Mouse (Mus musculus) olfactory bulb, adult 2 months (tissue): ENCODE results near the gene Igfbpl1. TPM values are rescaled to one million over a fixed set of nuclear protein-coding genes. Genes with fewer than 3 reads are reported as not detected.

Experiments
- H3K27ac ChIP-seq: fragments of 200-500 bp; 2 replicates; pipeline ENCODE4 v1.5.1; 2012; ENCODE audit warnings: low read depth, low read length; ENCODE audit not compliant: insufficient read depth
- H3K4me1 ChIP-seq: fragments of 200-500 bp; 2 replicates; pipeline ENCODE4 v1.6.1; 2012; ENCODE audit warnings: low read length; ENCODE audit not compliant: control insufficient read depth, insufficient read depth
- H3K4me3 ChIP-seq: fragments of 200-500 bp; 2 replicates; pipeline ENCODE4 v1.5.1; 2012; ENCODE audit warnings: mild to moderate bottlenecking, low read depth, low read length, moderate library complexity; ENCODE audit not compliant: insufficient read depth
- CTCF ChIP-seq: fragments of 200-500 bp; IDR thresholded peaks from 2 replicates; pipeline ENCODE4 v1.5.1; 2012; ENCODE audit warnings: low read depth, mild to moderate bottlenecking, low read length, moderate library complexity; ENCODE audit not compliant: insufficient read depth
- POLR2A ChIP-seq: fragments of 200-500 bp; IDR thresholded peaks from 2 replicates; pipeline ENCODE4 v1.6.1; 2012; ENCODE audit warnings: mild to moderate bottlenecking, low read depth, low read length, moderate library complexity; ENCODE audit not compliant: insufficient read depth
- WGBS: fragments of 180-500 bp; shearing (Covaris S2); methylation state at CpG from one replicate; pipeline ENCODE4 v1.1.7; 2018; 5-methylcytosine and 5-hydroxymethylcytosine counted together
- polyA plus RNA-seq: library from polyadenylated mRNA; stranded (reverse); fragments of >200 nt; gene quantifications from 2 replicates; pipeline ENCODE4 v1.2.4, GENCODE M21; 2012; ENCODE audit warnings: low replicate concordance; ENCODE audit not compliant: missing spikeins, insufficient read depth, insufficient read length

Igfbpl1 gene
- polyA plus RNA-seq, 1 experiment: not detected

DNA sequence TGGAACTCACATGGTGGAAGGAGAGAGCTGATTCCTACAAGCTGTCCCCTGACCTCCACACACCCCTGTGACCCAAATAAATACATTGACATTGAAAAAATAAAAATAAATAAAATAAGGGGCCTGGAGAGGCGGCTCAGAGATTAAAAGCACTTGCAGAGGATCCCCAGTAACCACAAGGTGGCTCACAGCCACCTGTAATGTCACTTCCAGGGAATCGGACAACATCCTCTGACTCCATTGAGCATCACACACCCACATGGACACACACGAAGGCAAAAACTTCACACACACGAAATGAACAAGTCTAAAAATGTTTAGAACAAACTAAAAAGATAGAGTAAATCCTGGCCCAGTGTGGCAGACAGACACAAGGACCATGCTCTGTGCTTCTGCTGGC is 40.0 kb downstream of the Igfbpl1 start:
- H3K27ac ChIP-seq: no peak overlapping the region
- H3K4me1 ChIP-seq: peaks cover 7% of the 10 kb centered on the region
- no peak for TF ChIP-seq CTCF
- no peak for TF ChIP-seq POLR2A
- H3K4me3 ChIP-seq: no peak overlapping the region
- WGBS: 65% methylated on average over 4 of the region's 4 CpGs

DNA sequence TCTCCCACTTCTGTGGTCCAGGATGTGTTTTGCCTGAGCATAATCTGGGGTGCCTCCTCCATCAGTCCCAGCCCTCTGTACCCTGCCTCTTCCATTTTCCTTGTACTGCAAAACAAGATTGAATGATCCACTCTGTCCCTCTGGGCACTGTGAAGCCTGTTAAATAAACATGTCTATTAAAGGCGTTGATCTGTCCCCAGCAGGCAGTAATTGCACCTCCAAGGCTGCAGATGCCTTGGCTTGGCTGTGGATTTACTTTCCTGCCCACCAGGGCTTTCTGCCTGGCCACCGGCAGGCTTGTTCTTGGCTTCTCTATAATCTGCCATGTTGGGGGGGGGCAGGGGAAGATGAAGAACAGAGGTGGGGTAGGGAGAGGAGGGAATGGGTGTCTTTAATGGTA is 40.8 kb downstream of the Igfbpl1 start:
- H3K4me3 ChIP-seq: no peak overlapping the region
- WGBS: 53% methylated on average over 2 of the region's 2 CpGs
- no peak overlapping the region for H3K27ac ChIP-seq
- TF ChIP-seq POLR2A: no peak
- no peak for TF ChIP-seq CTCF
- H3K4me1 ChIP-seq: peaks cover 7% of the 10 kb centered on the region

DNA sequence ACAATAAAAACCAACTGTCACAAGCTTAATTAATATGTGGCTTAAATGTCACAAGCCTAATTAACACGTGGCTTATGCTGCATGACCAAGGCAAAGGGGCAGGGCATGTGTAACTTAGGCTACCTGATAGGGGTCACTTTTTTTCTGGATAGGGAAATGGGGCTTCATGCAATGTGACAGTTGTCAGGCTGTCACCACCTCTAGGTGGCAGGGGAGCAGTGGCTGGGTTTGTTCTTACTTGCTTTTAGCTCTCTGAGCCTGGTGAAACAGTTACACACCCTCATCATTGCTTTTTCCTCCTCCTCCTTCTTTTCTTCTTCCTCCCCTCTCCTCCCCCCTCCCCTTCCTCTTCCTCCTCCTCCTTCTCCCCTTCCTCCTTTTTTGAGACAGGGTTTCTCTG is 43.1 kb downstream of the Igfbpl1 start:
- peaks cover 7% of the 10 kb centered on the region for H3K4me1 ChIP-seq
- TF ChIP-seq POLR2A: no peak
- no peak for TF ChIP-seq CTCF
- no peak overlapping the region for H3K4me3 ChIP-seq
- 74% methylated on average over 1 of the region's 1 CpGs for WGBS
- H3K27ac ChIP-seq: no peak overlapping the region

DNA sequence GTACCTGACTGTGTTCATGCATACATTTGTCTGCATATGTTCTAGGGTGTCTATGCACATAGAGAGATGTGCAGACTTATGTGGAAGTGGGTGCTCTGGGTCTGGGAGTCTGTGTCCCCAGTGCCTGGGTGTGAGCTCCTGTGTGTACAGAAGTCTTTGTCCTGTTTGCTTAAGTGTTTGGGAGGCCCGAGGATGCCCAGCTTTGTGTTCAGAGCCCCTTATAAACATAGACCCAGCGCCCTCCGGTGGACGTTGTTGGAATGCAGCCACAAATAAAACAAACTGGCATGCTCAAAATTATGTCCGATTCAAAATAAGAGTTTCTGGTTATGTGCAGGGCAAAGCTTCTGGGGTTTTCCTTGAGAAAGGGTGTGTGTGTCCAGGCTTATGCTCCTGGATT is 55.1 kb downstream of the Igfbpl1 start:
- TF ChIP-seq POLR2A (no peak), CTCF (peak; percentile 31; the same call in 1 of the 2 replicates)
- H3K4me3 ChIP-seq: no peak overlapping the region
- H3K4me1 ChIP-seq: peaks cover 22% of the 10 kb centered on the region
- no peak overlapping the region for H3K27ac ChIP-seq
- WGBS: 1% methylated on average over 5 of the region's 5 CpGs

DNA sequence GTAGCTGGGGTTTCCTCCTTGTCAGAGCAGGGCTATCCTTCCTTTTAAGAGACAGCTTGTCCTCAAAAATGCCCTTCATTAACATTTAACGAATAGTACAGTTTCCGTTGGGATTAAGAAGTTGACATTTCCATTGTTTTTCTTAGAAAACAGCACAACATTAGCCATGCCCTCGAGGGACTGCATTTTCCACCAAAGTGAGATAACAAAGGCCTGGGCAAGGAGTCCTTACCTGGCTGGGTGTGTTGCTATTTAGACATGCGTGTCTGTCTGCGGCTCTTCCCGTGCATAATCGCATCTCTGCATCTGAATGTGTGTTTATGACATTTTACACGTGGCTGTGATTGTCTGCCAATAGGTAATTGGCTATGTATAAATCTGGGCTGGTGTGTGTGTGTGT is 55.5 kb downstream of the Igfbpl1 start:
- H3K27ac ChIP-seq: no peak overlapping the region
- TF ChIP-seq POLR2A (no peak), CTCF (no peak)
- WGBS: 57% methylated on average over 8 of the region's 8 CpGs

DNA sequence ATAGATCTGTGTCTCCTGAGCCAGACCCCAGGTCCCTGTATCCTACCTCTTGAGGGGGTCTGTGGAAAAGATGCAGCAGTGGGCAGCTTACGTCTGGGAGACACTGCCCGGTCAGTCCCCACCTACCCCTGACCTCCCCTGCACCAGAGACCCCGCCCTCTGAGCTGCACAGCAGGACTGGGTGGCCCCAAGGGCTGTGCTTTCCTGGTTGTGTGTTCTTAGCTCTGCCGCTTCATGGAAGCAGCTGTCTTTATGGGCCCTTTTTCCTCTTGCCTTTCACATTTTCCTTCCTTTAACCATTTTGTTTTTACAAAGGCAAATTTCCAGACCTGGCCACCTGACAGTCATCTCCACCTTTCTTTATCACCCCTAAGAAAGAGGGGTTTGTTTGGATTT is 56.1 kb downstream of the Igfbpl1 start:
- no peak overlapping the region for H3K4me3 ChIP-seq
- TF ChIP-seq POLR2A (no peak), CTCF (no peak)
- no peak overlapping the region for H3K27ac ChIP-seq
- peaks cover 31% of the 10 kb centered on the region for H3K4me1 ChIP-seq
- 70% methylated on average over 4 of the region's 4 CpGs for WGBS

More for the DNA sequence above, 55.5 kb downstream of the Igfbpl1 start:
- Histone ChIP-seq H3K4me3 (no peak overlapping the region), H3K4me1 (peaks cover 26% of the 10 kb centered on the region)

DNA sequence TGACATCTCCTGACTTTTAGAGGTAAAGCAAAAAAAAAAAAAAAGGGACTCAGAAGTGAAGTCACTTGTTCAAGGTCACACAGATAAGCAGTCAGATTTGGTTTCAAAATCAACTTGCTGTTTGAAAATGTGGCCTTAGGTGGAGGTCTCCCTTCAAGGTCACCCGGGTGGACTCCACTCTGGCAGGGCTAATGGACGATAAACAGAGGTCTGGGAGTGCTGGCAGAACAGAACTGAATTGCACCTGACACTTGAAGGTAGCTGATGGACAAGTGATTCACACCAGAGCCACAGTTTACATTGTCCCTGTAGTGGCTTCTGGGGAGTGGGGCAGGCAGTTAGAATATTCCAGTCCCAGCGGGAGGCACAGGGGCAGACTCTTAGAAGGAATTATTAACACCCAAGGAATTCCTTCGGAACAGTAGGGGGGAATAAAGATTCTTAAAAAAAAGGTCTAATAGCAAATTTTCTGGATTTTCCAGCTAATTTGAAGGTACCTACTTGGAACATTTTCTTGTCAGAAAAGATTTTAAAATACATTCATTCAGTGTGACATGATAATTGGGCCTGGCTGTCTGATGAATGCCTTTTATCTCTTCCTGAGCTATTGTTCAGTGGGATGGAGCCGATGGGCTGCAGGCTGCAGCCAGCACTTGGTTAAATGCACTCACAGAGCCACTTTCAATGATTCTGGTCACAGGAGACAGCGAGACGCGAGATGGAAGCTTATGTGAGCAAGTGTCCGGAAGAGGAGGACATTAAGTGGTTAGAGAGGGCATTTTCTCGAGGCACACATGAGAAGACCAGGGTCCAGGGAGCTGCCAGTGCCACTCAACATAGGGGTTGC is 56.7 kb downstream of the Igfbpl1 start:
- whole genome bisulfite sequencing: 61% methylated on average over 10 of the region's 10 CpGs
- H3K27ac ChIP-seq: no peak overlapping the region

DNA sequence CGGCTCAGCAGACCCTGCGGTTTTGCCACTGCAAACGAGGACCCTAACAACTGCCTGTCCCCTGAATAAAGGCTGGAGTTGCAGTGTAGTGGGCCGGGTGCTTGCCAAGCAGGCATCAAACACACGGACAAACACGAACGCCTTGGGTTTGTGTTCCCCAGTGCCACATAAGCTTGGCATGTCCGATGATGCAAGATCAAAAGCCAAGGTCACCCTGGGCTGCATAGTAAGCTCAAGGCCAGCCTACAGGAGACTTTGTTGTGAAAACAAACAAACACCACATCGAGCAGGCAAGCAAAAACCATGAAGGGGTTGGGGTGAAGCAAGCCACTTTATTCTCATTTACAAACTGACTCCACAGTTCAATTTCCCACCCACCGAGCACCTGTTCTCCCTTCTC is 57.6 kb downstream of the Igfbpl1 start:
- Histone ChIP-seq H3K4me1 (peaks cover 43% of the 10 kb centered on the region), H3K4me3 (no peak overlapping the region), H3K27ac (no peak overlapping the region)
- TF ChIP-seq POLR2A (no peak), CTCF (no peak)
- WGBS: 65% methylated on average over 10 of the region's 10 CpGs

More for the DNA sequence above, 56.7 kb downstream of the Igfbpl1 start:
- TF ChIP-seq CTCF (no peak), POLR2A (no peak)
- peaks cover 37% of the 10 kb centered on the region for H3K4me1 ChIP-seq
- H3K4me3 ChIP-seq: no peak overlapping the region

DNA sequence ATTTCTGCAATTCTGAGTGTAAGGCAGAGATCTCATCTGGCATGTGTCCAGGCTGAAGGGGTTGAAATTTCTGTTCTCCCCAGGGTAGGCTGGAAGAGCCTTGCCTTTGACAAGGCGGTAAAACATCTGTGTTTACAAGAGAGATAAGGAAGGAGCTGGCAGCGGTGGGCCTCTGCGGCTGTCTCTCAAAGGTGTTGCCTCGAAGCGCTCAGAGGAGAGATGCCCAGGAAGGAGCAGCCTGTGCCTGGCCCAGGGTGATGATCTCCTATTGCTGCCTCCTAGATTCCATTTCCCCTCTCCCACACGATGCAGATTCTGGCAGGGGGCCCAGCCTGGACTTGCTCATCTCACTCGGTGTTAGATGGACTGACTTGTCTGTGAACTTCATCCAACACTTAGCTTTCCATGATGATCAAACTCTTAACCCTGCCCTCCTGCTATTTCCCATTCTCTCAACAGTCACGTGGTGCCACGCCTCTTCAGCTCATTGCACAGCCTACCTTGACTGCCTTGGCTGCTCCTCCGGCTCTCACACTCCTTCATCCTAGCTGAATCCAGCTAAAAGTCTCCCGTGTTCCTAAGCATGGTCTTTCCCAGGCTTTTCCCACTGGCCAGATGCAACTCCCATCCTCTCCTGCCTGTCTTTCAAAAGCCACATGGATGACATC is 58.7 kb downstream of the Igfbpl1 start:
- 62% methylated on average over 11 of the region's 11 CpGs for WGBS
- TF ChIP-seq CTCF (no peak), POLR2A (no peak)
- Histone ChIP-seq H3K4me1 (peaks cover 54% of the 10 kb centered on the region), H3K27ac (no peak overlapping the region), H3K4me3 (no peak overlapping the region)
